Mouse (Mus musculus): ENCODE results near the gene Hhipl1. TPM values are rescaled to one million over a fixed set of nuclear protein-coding genes. Genes with fewer than 3 reads are reported as not detected.

The Hhipl1 gene
- polyA plus RNA-seq, 1 experiment from 2014 or later = 5.1 TPM

GRCm38 (mm10) chr12:108355271-108355670 lies 49.2 kb downstream of the Hhipl1 start:
- Histone ChIP-seq H3K36me3 (peaks cover 7% of the 10 kb centered on the region; the same call in 1 of the 2 replicates), H3K4me3 (no peak overlapping the region), H3K27ac (replicated peaks) (no peak overlapping the region), H3K9me3 (replicated peaks) (peaks cover 7% of the 10 kb centered on the region; the same call in 1 of the 2 replicates), H3K4me1 (peaks cover 11% of the 10 kb centered on the region), H3K27me3 (ENCODE audit: low read depth, poor library complexity, severe bottlenecking) (peaks cover 44% of the 10 kb centered on the region)
- WGBS = 86% methylated on average over 1 of the region's 1 CpGs
- DNase-seq (ENCODE audit: low spot score) = no peak

- H3K4me3 ChIP-seq = no peak overlapping the region
- no peak for DNase-seq (ENCODE audit: low spot score)
- H3K27ac ChIP-seq (replicated peaks) = no peak overlapping the region
- peaks cover 7% of the 10 kb centered on the region; the same call in 1 of the 2 replicates for H3K9me3 ChIP-seq (replicated peaks)
- H3K36me3 ChIP-seq = peaks cover 7% of the 10 kb centered on the region; the same call in 1 of the 2 replicates
- H3K27me3 ChIP-seq (ENCODE audit: low read depth, poor library complexity, severe bottlenecking) = peaks cover 37% of the 10 kb centered on the region
- peaks cover 11% of the 10 kb centered on the region for H3K4me1 ChIP-seq
These were observed 49.9 kb downstream of the Hhipl1 start for GRCm38 (mm10) chr12:108355986-108356385.

- H3K27ac ChIP-seq (replicated peaks) = 0 out of 2 replicates have a peak overlapping the region, but pooled peaks have one; percentile 50
- peaks cover 3% of the 10 kb centered on the region; the same call in 1 of the 2 replicates for H3K27me3 ChIP-seq (ENCODE audit: low read depth, poor library complexity, severe bottlenecking)
- DNase-seq (ENCODE audit: low spot score) = peak; percentile 83
- no peak overlapping the region for H3K4me3 ChIP-seq
- 4% methylated on average over 5 of the region's 5 CpGs for WGBS
- H3K4me1 ChIP-seq = peaks cover 27% of the 10 kb centered on the region
- no peaks in the 10 kb centered on the region for H3K36me3 ChIP-seq
- H3K9me3 ChIP-seq (replicated peaks) = no peaks in the 10 kb centered on the region
These were observed 57.7 kb downstream of the Hhipl1 start for GRCm38 (mm10) chr12:108363796-108364195.

- 45% methylated on average over 3 of the region's 3 CpGs for WGBS
- H3K4me3 ChIP-seq = no peak overlapping the region
- no peak overlapping the region for H3K27ac ChIP-seq (replicated peaks)
- H3K36me3 ChIP-seq = no peaks in the 10 kb centered on the region
- peak; percentile 36 for DNase-seq (ENCODE audit: low spot score)
- H3K27me3 ChIP-seq (ENCODE audit: low read depth, poor library complexity, severe bottlenecking) = peaks cover 3% of the 10 kb centered on the region; the same call in 1 of the 2 replicates
- H3K9me3 ChIP-seq (replicated peaks) = no peaks in the 10 kb centered on the region
- H3K4me1 ChIP-seq = peaks cover 39% of the 10 kb centered on the region
These were observed 59.3 kb downstream of the Hhipl1 start for GRCm38 (mm10) chr12:108365340-108365739.

- 79% methylated on average over 7 of the region's 7 CpGs for WGBS
- H3K4me3 ChIP-seq = no peak overlapping the region
- H3K36me3 ChIP-seq = no peaks in the 10 kb centered on the region
- H3K4me1 ChIP-seq = peaks cover 45% of the 10 kb centered on the region
- H3K27me3 ChIP-seq (ENCODE audit: low read depth, poor library complexity, severe bottlenecking) = peaks cover 3% of the 10 kb centered on the region; the same call in 1 of the 2 replicates
- H3K27ac ChIP-seq (replicated peaks) = no peak overlapping the region
- H3K9me3 ChIP-seq (replicated peaks) = no peaks in the 10 kb centered on the region
- DNase-seq (ENCODE audit: low spot score) = no peak
These were observed 59.8 kb downstream of the Hhipl1 start for GRCm38 (mm10) chr12:108365868-108366267.

DNA sequence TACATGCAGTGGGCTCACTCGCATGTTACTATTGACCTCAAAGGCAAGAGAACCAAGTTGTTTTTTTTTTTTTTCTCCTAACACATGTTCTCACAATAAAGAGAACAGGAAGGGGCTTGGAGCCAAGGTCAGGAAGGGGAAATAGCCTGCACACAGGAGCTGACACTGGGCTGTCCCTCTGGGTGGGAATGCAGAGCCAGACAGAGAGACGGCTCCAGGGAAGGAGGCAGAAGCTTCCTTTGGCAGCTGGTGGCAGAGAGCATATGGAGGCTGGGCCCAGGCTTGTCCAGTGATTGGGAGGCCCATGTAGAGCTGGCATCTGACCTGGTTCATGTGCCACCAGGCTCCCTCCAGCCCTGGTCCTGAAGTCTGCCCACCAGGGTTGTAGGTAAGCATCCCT lies 61.8 kb downstream of the Hhipl1 start:
- Histone ChIP-seq H3K36me3 (no peaks in the 10 kb centered on the region), H3K9me3 (replicated peaks) (no peaks in the 10 kb centered on the region), H3K27me3 (ENCODE audit: low read depth, poor library complexity, severe bottlenecking) (peaks cover 2% of the 10 kb centered on the region; the same call in 1 of the 2 replicates), H3K4me3 (no peak overlapping the region), H3K4me1 (peaks cover 54% of the 10 kb centered on the region), H3K27ac (replicated peaks) (peak overlapping the region; percentile 70; the same call in 1 of the 2 replicates)
- DNase-seq (ENCODE audit: low spot score) = no peak
- WGBS = 97% methylated on average over 2 of the region's 2 CpGs

DNA sequence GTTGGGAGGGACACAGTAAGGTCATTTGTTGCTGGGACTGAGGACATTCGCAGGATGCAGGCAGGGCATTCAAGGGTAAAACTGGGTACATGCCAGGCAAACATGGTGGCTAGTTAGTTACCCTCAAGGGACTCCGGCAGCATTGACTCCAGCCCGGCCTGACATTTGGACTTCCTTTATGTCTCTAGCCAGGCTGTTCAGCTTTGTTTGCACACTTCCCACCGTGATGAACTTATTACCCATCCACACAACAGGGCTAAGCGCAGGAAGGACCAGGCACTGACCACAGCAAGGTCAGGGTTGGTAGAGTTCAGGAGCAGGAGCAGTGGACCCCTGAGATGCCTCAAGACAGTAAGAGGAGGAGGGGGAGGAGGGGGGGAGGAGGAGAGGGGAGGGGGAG lies 62.9 kb downstream of the Hhipl1 start:
- H3K9me3 ChIP-seq (replicated peaks) = no peaks in the 10 kb centered on the region
- WGBS = 69% methylated on average over 5 of the region's 5 CpGs
- H3K36me3 ChIP-seq = no peaks in the 10 kb centered on the region
- peaks cover 45% of the 10 kb centered on the region for H3K4me1 ChIP-seq
- no peak overlapping the region for H3K4me3 ChIP-seq
- H3K27ac ChIP-seq (replicated peaks) = peak overlapping the region; percentile 70
- DNase-seq (ENCODE audit: low spot score) = no peak
- no peaks in the 10 kb centered on the region for H3K27me3 ChIP-seq (ENCODE audit: low read depth, poor library complexity, severe bottlenecking)

GRCm38 (mm10) chr12:108370596-108371428 lies 64.7 kb downstream of the Hhipl1 start, which contains the start of gene Eml1:
Gene Eml1 (plus strand): TSS chr12:108370957.
- Histone ChIP-seq H3K36me3 (no peaks in the 10 kb centered on the region), H3K9me3 (replicated peaks) (no peaks in the 10 kb centered on the region), H3K27me3 (ENCODE audit: low read depth, poor library complexity, severe bottlenecking) (no peaks in the 10 kb centered on the region), H3K4me3 (no peak within 1 kb of the TSS), H3K27ac (replicated peaks) (peak within 1 kb of the TSS; percentile 55), H3K4me1 (peaks cover 42% of the 10 kb centered on the region)
- 82% methylated on average over 19 of the region's 19 CpGs for WGBS
- DNase-seq (ENCODE audit: low spot score) = no peak

- Histone ChIP-seq H3K4me1 (peaks cover 44% of the 10 kb centered on the region), H3K9me3 (replicated peaks) (no peaks in the 10 kb centered on the region), H3K4me3 (no peak overlapping the region), H3K36me3 (no peaks in the 10 kb centered on the region), H3K27ac (replicated peaks) (peak overlapping the region; percentile 55), H3K27me3 (ENCODE audit: low read depth, poor library complexity, severe bottlenecking) (no peaks in the 10 kb centered on the region)
- DNase-seq (ENCODE audit: low spot score) = no peak
- WGBS = 67% methylated on average over 6 of the region's 6 CpGs
These were observed 65.3 kb downstream of the Hhipl1 start for GRCm38 (mm10) chr12:108371429-108371765.

DNA sequence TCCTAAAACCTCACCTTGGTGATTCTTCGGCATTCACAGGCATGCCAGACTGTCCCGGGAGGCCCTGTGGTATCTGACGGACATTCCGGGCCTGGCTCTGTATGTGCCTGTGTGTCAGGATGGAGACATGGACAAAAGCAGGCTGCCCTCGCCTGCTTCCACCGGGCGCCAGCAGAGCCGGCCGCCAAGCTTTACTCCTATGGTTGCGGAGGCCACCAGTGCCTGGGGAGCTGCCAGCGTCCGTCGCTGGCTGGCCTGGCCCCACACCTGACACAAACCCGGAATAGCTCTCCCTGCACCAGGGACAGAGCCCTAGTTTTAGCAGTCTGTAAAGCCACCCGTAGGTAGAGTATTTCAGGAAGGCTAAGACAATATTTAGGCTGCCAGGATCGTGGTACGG lies 66.2 kb downstream of the Hhipl1 start:
- no peaks in the 10 kb centered on the region for H3K36me3 ChIP-seq
- H3K4me3 ChIP-seq = no peak overlapping the region
- DNase-seq (ENCODE audit: low spot score) = no peak
- H3K27ac ChIP-seq (replicated peaks) = peak overlapping the region; percentile 61
- no peaks in the 10 kb centered on the region for H3K9me3 ChIP-seq (replicated peaks)
- peaks cover 44% of the 10 kb centered on the region for H3K4me1 ChIP-seq
- H3K27me3 ChIP-seq (ENCODE audit: low read depth, poor library complexity, severe bottlenecking) = no peaks in the 10 kb centered on the region
- WGBS = 84% methylated on average over 17 of the region's 17 CpGs

- 84% methylated on average over 9 of the region's 9 CpGs for WGBS
- no peaks in the 10 kb centered on the region for H3K27me3 ChIP-seq (ENCODE audit: low read depth, poor library complexity, severe bottlenecking)
- no peak for DNase-seq (ENCODE audit: low spot score)
- 0 out of 2 replicates have a peak overlapping the region, but pooled peaks have one; percentile 17 for H3K27ac ChIP-seq (replicated peaks)
- no peaks in the 10 kb centered on the region for H3K9me3 ChIP-seq (replicated peaks)
- H3K4me1 ChIP-seq = peaks cover 40% of the 10 kb centered on the region
- no peak overlapping the region for H3K4me3 ChIP-seq
- no peaks in the 10 kb centered on the region for H3K36me3 ChIP-seq
These were observed 67.5 kb downstream of the Hhipl1 start for GRCm38 (mm10) chr12:108373611-108374010.

DNA sequence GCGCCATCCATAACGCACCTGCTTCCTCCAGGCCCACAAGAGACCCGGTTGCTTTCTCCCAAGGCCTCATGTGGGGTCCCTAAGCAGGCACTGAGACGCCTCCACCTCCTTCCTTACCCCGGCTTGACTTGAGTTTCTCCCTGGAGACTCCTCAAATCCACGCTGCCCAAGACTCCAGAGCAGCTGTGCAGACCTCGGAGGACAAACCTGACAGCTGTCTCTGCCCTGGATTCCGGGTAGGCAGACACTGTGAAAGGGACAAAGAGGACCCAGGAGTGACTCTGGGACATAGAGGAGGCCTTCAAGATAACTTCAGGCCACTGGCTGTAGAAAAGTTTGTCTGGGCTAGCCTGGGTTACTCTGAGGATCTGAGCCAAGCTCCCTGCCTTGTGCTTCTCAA lies 68.6 kb downstream of the Hhipl1 start:
- Histone ChIP-seq H3K9me3 (replicated peaks) (no peaks in the 10 kb centered on the region), H3K36me3 (no peaks in the 10 kb centered on the region), H3K4me3 (no peak overlapping the region), H3K4me1 (peaks cover 30% of the 10 kb centered on the region), H3K27ac (replicated peaks) (no peak overlapping the region), H3K27me3 (ENCODE audit: low read depth, poor library complexity, severe bottlenecking) (no peaks in the 10 kb centered on the region)
- DNase-seq (ENCODE audit: low spot score) = no peak
- WGBS = 88% methylated on average over 8 of the region's 8 CpGs

GRCm38 (mm10) chr12:108378379-108379133 lies 72.5 kb downstream of the Hhipl1 start:
- peaks cover 18% of the 10 kb centered on the region for H3K4me1 ChIP-seq
- no peaks in the 10 kb centered on the region for H3K27me3 ChIP-seq (ENCODE audit: low read depth, poor library complexity, severe bottlenecking)
- H3K36me3 ChIP-seq = no peaks in the 10 kb centered on the region
- no peak overlapping the region for H3K4me3 ChIP-seq
- no peak for DNase-seq (ENCODE audit: low spot score)
- H3K9me3 ChIP-seq (replicated peaks) = no peaks in the 10 kb centered on the region
- H3K27ac ChIP-seq (replicated peaks) = no peak overlapping the region
- WGBS = 93% methylated on average over 13 of the region's 13 CpGs

Measured in midbrain, embryonic 10.5 days (tissue).